Mouse (Mus musculus): ENCODE measurements around the gene Fgf11.

DNA sequence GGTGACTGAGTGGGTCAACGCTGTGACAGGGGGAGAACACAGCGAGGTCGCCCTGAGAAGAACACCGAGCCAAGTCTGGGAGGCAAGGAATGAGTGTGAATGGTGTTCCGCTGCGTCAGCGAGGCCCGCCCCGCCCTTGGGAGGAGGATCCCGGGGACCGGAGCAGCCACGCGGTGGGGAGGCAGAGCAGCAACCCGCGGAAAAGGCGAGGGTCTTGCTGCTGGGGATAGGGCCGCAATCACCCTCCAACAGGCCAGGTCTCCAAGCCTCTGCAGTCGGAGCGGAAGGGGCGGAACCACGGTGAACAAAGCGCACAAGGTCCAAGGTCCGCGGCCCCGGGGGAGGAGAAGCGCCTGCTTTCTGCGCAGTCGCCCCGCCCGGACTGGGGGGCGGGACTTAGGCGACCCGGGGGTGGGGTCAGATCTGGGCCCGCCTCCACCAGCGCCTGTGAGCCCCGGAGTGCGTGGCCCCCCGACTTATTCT lies 44.6 kb upstream of the Fgf11 start, which contains the start of gene Plscr3:
- TF ChIP-seq POLR2A (IDR thresholded peaks at IDR 0.05; ENCODE audit: extremely low read depth, insufficient read depth, low read length) (peak; percentile 59; the same call in 1 of the 2 replicates), CTCF (IDR thresholded peaks at IDR 0.05; ENCODE audit: extremely low read depth, insufficient read depth, low read length) (no peak)
